Comparison of ENCODE assay signal across 8 mouse cellular contexts in genomic region chr8:56615005-56615404, GRCm38 (mm10).
A peak's percentile ranks its signal among the peaks of the same experiment; 100 is the strongest.
DNase-seq lines count a peak whose midpoint lies in the region; ATAC-seq lines count a peak whose summit lies in the region.

No protein-coding gene starts in this region.

- H3K4me3 ChIP-seq in neural tube, embryonic 11.5 days (ENCODE audit: low read depth, low read length): no peak overlapping the region
- H3K4me3 ChIP-seq in embryonic facial prominence, embryonic 10.5 days: no peak overlapping the region
- H3K4me3 ChIP-seq in hindbrain, embryonic 15.5 days: no peak overlapping the region
- no peak overlapping the region for H3K4me3 ChIP-seq in midbrain, embryonic 12.5 days

- no peak overlapping the region for H3K9ac ChIP-seq in neural tube, embryonic 11.5 days (ENCODE audit: low read length)
- no peak overlapping the region for H3K9ac ChIP-seq in hindbrain, embryonic 15.5 days
- no peak overlapping the region for H3K9ac ChIP-seq in midbrain, embryonic 12.5 days (replicated peaks)

- H3K9me3 ChIP-seq in neural tube, embryonic 11.5 days (ENCODE audit: control insufficient read depth, low read length): no peaks in the 10 kb centered on the region
- no peaks in the 10 kb centered on the region for H3K9me3 ChIP-seq in embryonic facial prominence, embryonic 10.5 days
- H3K9me3 ChIP-seq in hindbrain, embryonic 15.5 days: no peaks in the 10 kb centered on the region
- no peaks in the 10 kb centered on the region for H3K9me3 ChIP-seq in midbrain, embryonic 12.5 days

- no peak overlapping the region for H3K27ac ChIP-seq in neural tube, embryonic 11.5 days (ENCODE audit: low read depth, low read length)
- no peak overlapping the region for H3K27ac ChIP-seq in embryonic facial prominence, embryonic 10.5 days (replicated peaks)
- H3K27ac ChIP-seq in hindbrain, embryonic 15.5 days (replicated peaks): no peak overlapping the region
- no peak overlapping the region for H3K27ac ChIP-seq in midbrain, embryonic 12.5 days (replicated peaks)

- peak; percentile 37 for DNase-seq in neural tube, embryonic 11.5 days (ENCODE audit: low spot score)
- no peak for DNase-seq in neural tube, embryonic 10.5 days (ENCODE audit: extremely low spot score, low spot score)
- DNase-seq in adrenal gland, postnatal 10 days: peak; percentile 76
- peak; percentile 59 for DNase-seq in embryonic facial prominence, embryonic 10.5 days (ENCODE audit: low spot score)
- peak; percentile 47 to 73 for DNase-seq in left cerebral cortex, adult 18-20 months (ENCODE audit: low spot score in 2 of 2)
- peak; percentile 58 for DNase-seq in testis, postnatal 10 days (ENCODE audit: low spot score)

- no peak overlapping the region for H3K4me2 ChIP-seq in neural tube, embryonic 11.5 days (ENCODE audit: low read depth)
- no peak overlapping the region for H3K4me2 ChIP-seq in hindbrain, embryonic 15.5 days
- no peak overlapping the region for H3K4me2 ChIP-seq in midbrain, embryonic 12.5 days (replicated peaks)

- H3K27me3 ChIP-seq in neural tube, embryonic 11.5 days (ENCODE audit: control insufficient read depth, insufficient read depth, low read length): 0 out of 2 replicates have a peak, but pooled peaks cover 3% of the 10 kb centered on the region
- H3K27me3 ChIP-seq in embryonic facial prominence, embryonic 10.5 days (replicated peaks; ENCODE audit: low read depth, poor library complexity, severe bottlenecking): peaks cover 14% of the 10 kb centered on the region
- peaks cover 4% of the 10 kb centered on the region for H3K27me3 ChIP-seq in hindbrain, embryonic 15.5 days
- peaks cover 12% of the 10 kb centered on the region for H3K27me3 ChIP-seq in midbrain, embryonic 12.5 days

- WGBS in neural tube, embryonic 11.5 days: 17% methylated on average over 5 of the region's 5 CpGs
- WGBS in embryonic facial prominence, embryonic 10.5 days: 15% methylated on average over 5 of the region's 5 CpGs
- WGBS in hindbrain, embryonic 15.5 days: 9% methylated on average over 5 of the region's 5 CpGs
- WGBS in midbrain, embryonic 12.5 days: 2% methylated on average over 5 of the region's 5 CpGs

- no peaks in the 10 kb centered on the region for H3K4me1 ChIP-seq in neural tube, embryonic 11.5 days (ENCODE audit: control insufficient read depth, insufficient read depth, low read length)
- peaks cover 12% of the 10 kb centered on the region for H3K4me1 ChIP-seq in embryonic facial prominence, embryonic 10.5 days
- H3K4me1 ChIP-seq in hindbrain, embryonic 15.5 days (replicated peaks): 0 out of 2 replicates have a peak, but pooled peaks cover 5% of the 10 kb centered on the region
- peaks cover 9% of the 10 kb centered on the region for H3K4me1 ChIP-seq in midbrain, embryonic 12.5 days

- H3K36me3 ChIP-seq in neural tube, embryonic 11.5 days (ENCODE audit: control insufficient read depth, insufficient read depth, low read length): no peaks in the 10 kb centered on the region
- no peaks in the 10 kb centered on the region for H3K36me3 ChIP-seq in embryonic facial prominence, embryonic 10.5 days (replicated peaks)
- H3K36me3 ChIP-seq in hindbrain, embryonic 15.5 days: no peaks in the 10 kb centered on the region
- H3K36me3 ChIP-seq in midbrain, embryonic 12.5 days: no peaks in the 10 kb centered on the region

- ATAC-seq in neural tube, embryonic 11.5 days (ENCODE audit: insufficient read depth, low FRiP score, low TSS enrichment): no peak
- ATAC-seq in hindbrain, embryonic 15.5 days (ENCODE audit: low FRiP score, low read depth): peak; percentile 42; the same call in 1 of the 2 replicates
- ATAC-seq in midbrain, embryonic 12.5 days (ENCODE audit: low FRiP score, low read depth): peak; percentile 50
